Mouse (Mus musculus) olfactory bulb, adult 2 months (tissue): Measurements from ENCODE around the gene Cacybp.

Experiments
- CTCF ChIP-seq: fragments of 200-500 bp; IDR thresholded peaks from 2 replicates; pipeline ENCODE4 v1.5.1; 2012; ENCODE audit warnings: low read depth, mild to moderate bottlenecking, low read length, moderate library complexity; ENCODE audit not compliant: insufficient read depth
- POLR2A ChIP-seq: fragments of 200-500 bp; IDR thresholded peaks from 2 replicates; pipeline ENCODE4 v1.6.1; 2012; ENCODE audit warnings: mild to moderate bottlenecking, low read depth, low read length, moderate library complexity; ENCODE audit not compliant: insufficient read depth

GRCm38 (mm10) chr1:160211597-160212122, 1.0 kb downstream of the Cacybp start:
- TF ChIP-seq CTCF (no peak), POLR2A (no peak)
